Mouse (Mus musculus): Measurements from ENCODE around the gene Exosc8. TPM values are rescaled to one million over a fixed set of nuclear protein-coding genes. Genes with fewer than 3 reads are reported as not detected.
"Not testable (repeated sequence)": the region's sequence is repeated elsewhere in the genome, so short reads cannot be mapped to it uniquely, and the experiment has no call there.

Exosc8 gene
- polyA plus RNA-seq, 1 experiment from 2014 or later: 154 TPM

GRCm38 (mm10) chr3:54723741-54724500, 11.3 kb downstream of the Exosc8 start:
- Histone ChIP-seq H3K4me3 (ENCODE audit: low read depth, low read length) (no peak overlapping the region), H3K4me1 (ENCODE audit: insufficient read depth) (no peaks in the 10 kb centered on the region), H3K9ac (no peak overlapping the region), H3K4me2 (no peak overlapping the region), H3K36me3 (ENCODE audit: insufficient read depth) (peaks cover 76% of the 10 kb centered on the region), H3K9me3 (ENCODE audit: low read depth, low read length) (no peaks in the 10 kb centered on the region), H3K27me3 (ENCODE audit: insufficient read depth, low read length) (no peaks in the 10 kb centered on the region), H3K27ac (ENCODE audit: low read depth) (no peak overlapping the region)
- DNase-seq (no peak), ATAC-seq (ENCODE audit: insufficient read depth) (no peak)
- 75% methylated on average over 10 of the region's 10 CpGs for WGBS
- no peak for TF ChIP-seq CTCF (IDR thresholded peaks at IDR 0.05; ENCODE audit: low read depth)

GRCm38 (mm10) chr3:54718947-54719346, 16.2 kb downstream of the Exosc8 start:
- H3K4me3 ChIP-seq (ENCODE audit: low read depth, low read length): no peak overlapping the region
- ATAC-seq (ENCODE audit: insufficient read depth) (no peak), DNase-seq (no peak)
- H3K27ac ChIP-seq (ENCODE audit: low read depth): no peak overlapping the region
- no peaks in the 10 kb centered on the region for H3K9me3 ChIP-seq (ENCODE audit: low read depth, low read length)
- no peak overlapping the region for H3K4me2 ChIP-seq
- 70% methylated on average over 3 of the region's 3 CpGs for WGBS
- H3K4me1 ChIP-seq (ENCODE audit: insufficient read depth): no peaks in the 10 kb centered on the region
- H3K36me3 ChIP-seq (ENCODE audit: insufficient read depth): peaks cover 89% of the 10 kb centered on the region
- H3K27me3 ChIP-seq (ENCODE audit: insufficient read depth, low read length): no peaks in the 10 kb centered on the region
- no peak for TF ChIP-seq CTCF (IDR thresholded peaks at IDR 0.05; ENCODE audit: low read depth)
- H3K9ac ChIP-seq: no peak overlapping the region

GRCm38 (mm10) chr3:54717348-54717747, 17.8 kb downstream of the Exosc8 start:
- Histone ChIP-seq H3K4me2 (no peak overlapping the region), H3K27me3 (ENCODE audit: insufficient read depth, low read length) (no peaks in the 10 kb centered on the region), H3K9ac (no peak overlapping the region), H3K4me1 (ENCODE audit: insufficient read depth) (no peaks in the 10 kb centered on the region), H3K27ac (ENCODE audit: low read depth) (no peak overlapping the region), H3K9me3 (ENCODE audit: low read depth, low read length) (no peaks in the 10 kb centered on the region), H3K36me3 (ENCODE audit: insufficient read depth) (peaks cover 83% of the 10 kb centered on the region), H3K4me3 (ENCODE audit: low read depth, low read length) (no peak overlapping the region)
- ATAC-seq (ENCODE audit: insufficient read depth): no peak
- WGBS: 87% methylated on average over 6 of the region's 6 CpGs
- DNase-seq: no peak
- TF ChIP-seq CTCF (IDR thresholded peaks at IDR 0.05; ENCODE audit: low read depth): no peak

- Histone ChIP-seq H3K4me1 (ENCODE audit: insufficient read depth) (no peaks in the 10 kb centered on the region), H3K9ac (no peak overlapping the region), H3K4me3 (ENCODE audit: low read depth, low read length) (no peak overlapping the region), H3K27ac (ENCODE audit: low read depth) (no peak overlapping the region), H3K27me3 (ENCODE audit: insufficient read depth, low read length) (no peaks in the 10 kb centered on the region), H3K36me3 (ENCODE audit: insufficient read depth) (peaks cover 82% of the 10 kb centered on the region), H3K4me2 (no peak overlapping the region), H3K9me3 (ENCODE audit: low read depth, low read length) (no peaks in the 10 kb centered on the region)
- DNase-seq (no peak), ATAC-seq (ENCODE audit: insufficient read depth) (no peak)
- no peak for TF ChIP-seq CTCF (IDR thresholded peaks at IDR 0.05; ENCODE audit: low read depth)
- 89% methylated on average over 6 of the region's 6 CpGs for WGBS
These were observed 19.7 kb downstream of the Exosc8 start for GRCm38 (mm10) chr3:54715461-54715860.

- H3K4me2 ChIP-seq: no peak within 1 kb of the TSS
- 88% methylated on average over 6 of the region's 6 CpGs for WGBS
- H3K27ac ChIP-seq (ENCODE audit: low read depth): no peak within 1 kb of the TSS
- no peaks in the 10 kb centered on the region for H3K9me3 ChIP-seq (ENCODE audit: low read depth, low read length)
- H3K4me3 ChIP-seq (ENCODE audit: low read depth, low read length): no peak within 1 kb of the TSS
- no peak for DNase-seq
- no peaks in the 10 kb centered on the region for H3K27me3 ChIP-seq (ENCODE audit: insufficient read depth, low read length)
- no peaks in the 10 kb centered on the region for H3K4me1 ChIP-seq (ENCODE audit: insufficient read depth)
- no peak within 1 kb of the TSS for H3K9ac ChIP-seq
- peaks cover 88% of the 10 kb centered on the region for H3K36me3 ChIP-seq (ENCODE audit: insufficient read depth)
- no peak for TF ChIP-seq CTCF (IDR thresholded peaks at IDR 0.05; ENCODE audit: low read depth)
- no peak for ATAC-seq (ENCODE audit: insufficient read depth)
These were observed 20.9 kb downstream of the Exosc8 start, which contains the start of gene Gm21958 for GRCm38 (mm10) chr3:54714253-54714652. Gm21958 (minus strand) TSS chr3:54714353.

- no peak overlapping the region for H3K4me3 ChIP-seq (ENCODE audit: low read depth, low read length)
- no peak for TF ChIP-seq CTCF (IDR thresholded peaks at IDR 0.05; ENCODE audit: low read depth)
- no peaks in the 10 kb centered on the region for H3K27me3 ChIP-seq (ENCODE audit: insufficient read depth, low read length)
- H3K4me2 ChIP-seq: no peak overlapping the region
- no peak overlapping the region for H3K27ac ChIP-seq (ENCODE audit: low read depth)
- H3K9ac ChIP-seq: no peak overlapping the region
- peaks cover 90% of the 10 kb centered on the region for H3K36me3 ChIP-seq (ENCODE audit: insufficient read depth)
- no peak for DNase-seq
- H3K9me3 ChIP-seq (ENCODE audit: low read depth, low read length): no peaks in the 10 kb centered on the region
- H3K4me1 ChIP-seq (ENCODE audit: insufficient read depth): no peaks in the 10 kb centered on the region
- 81% methylated on average over 9 of the region's 9 CpGs for WGBS
- no peak for ATAC-seq (ENCODE audit: insufficient read depth)
These were observed 26.2 kb downstream of the Exosc8 start for GRCm38 (mm10) chr3:54708972-54709371.

- not testable (repeated sequence) for DNase-seq; H3K27me3 ChIP-seq (ENCODE audit: insufficient read depth, low read length); H3K4me3 ChIP-seq (ENCODE audit: low read depth, low read length); H3K27ac ChIP-seq (ENCODE audit: low read depth); H3K9me3 ChIP-seq (ENCODE audit: low read depth, low read length); ATAC-seq (ENCODE audit: insufficient read depth); H3K9ac ChIP-seq; H3K4me1 ChIP-seq (ENCODE audit: insufficient read depth); H3K4me2 ChIP-seq
- 95% methylated on average over 8 of the region's 8 CpGs for WGBS
- H3K36me3 ChIP-seq (ENCODE audit: insufficient read depth): peaks cover 86% of the 10 kb centered on the region
These were observed 31.1 kb downstream of the Exosc8 start for GRCm38 (mm10) chr3:54704106-54704505.
